Mouse (Mus musculus) ES-Bruce4 (cell line): ENCODE data around the gene E430018J23Rik. TPM values are rescaled to one million over a fixed set of nuclear protein-coding genes. Genes with fewer than 3 reads are reported as not detected.
"Not testable (repeated sequence)": the region's sequence is repeated elsewhere in the genome, so short reads cannot be mapped to it uniquely, and the experiment has no call there.

Source experiments
- H3K27ac ChIP-seq: 2 replicates; pipeline ENCODE4 v1.5.1; 2012; ENCODE audit warnings: low read length, inconsistent platforms; ENCODE audit not compliant: insufficient read depth
- H3K27me3 ChIP-seq: 2 replicates; pipeline ENCODE4 v1.6.1; 2012; ENCODE audit warnings: mild to moderate bottlenecking, low read length, inconsistent platforms; ENCODE audit not compliant: control insufficient read depth, poor library complexity, insufficient read depth, severe bottlenecking
- H3K36me3 ChIP-seq: 2 replicates; pipeline ENCODE4 v1.6.1; 2012; ENCODE audit warnings: inconsistent platforms, mild to moderate bottlenecking, low read length, moderate library complexity; ENCODE audit not compliant: control insufficient read depth, poor library complexity, insufficient read depth, severe bottlenecking
- H3K4me1 ChIP-seq: one replicate; pipeline ENCODE4 v1.8.1; 2011; ENCODE audit warnings: low read length; ENCODE audit not compliant: control insufficient read depth, insufficient read depth
- H3K4me3 ChIP-seq: 2 replicates; pipeline ENCODE4 v1.5.1; 2011; ENCODE audit warnings: low read depth, mild to moderate bottlenecking, low read length
- H3K9ac ChIP-seq: 2 replicates; pipeline ENCODE4 v1.6.1; 2012; ENCODE audit warnings: low read depth, mild to moderate bottlenecking, inconsistent platforms; ENCODE audit not compliant: poor library complexity, severe bottlenecking
- H3K9me3 ChIP-seq: replicated peaks from 2 replicates; pipeline ENCODE4 v1.6.1; 2012; ENCODE audit warnings: mild to moderate bottlenecking, low read length, inconsistent platforms; ENCODE audit not compliant: control insufficient read depth, poor library complexity, insufficient read depth, severe bottlenecking
- CTCF ChIP-seq: IDR thresholded peaks from one replicate; pipeline ENCODE4 v1.8.1; 2011; ENCODE audit warnings: low read depth, low read length
- EP300 ChIP-seq: IDR thresholded peaks from 2 replicates; pipeline ENCODE4 v1.6.1; 2011; ENCODE audit warnings: low read depth, low read length; ENCODE audit not compliant: insufficient read depth
- POLR2A ChIP-seq: IDR thresholded peaks from one replicate; pipeline ENCODE4 v1.8.1; 2011; ENCODE audit warnings: low read length; ENCODE audit not compliant: insufficient read depth
- polyA plus RNA-seq: library from polyadenylated mRNA; stranded (reverse); fragments of >200 nt; gene quantifications from 2 replicates; pipeline ENCODE4 v1.2.4, GENCODE M21; 2011; ENCODE audit warnings: low read depth; ENCODE audit not compliant: missing spikeins, insufficient read depth, insufficient read length

E430018J23Rik gene
- polyA plus RNA-seq, 1 experiment, result 6.1 TPM

- peak within 1 kb of the TSS; percentile 52 for H3K9ac ChIP-seq
- H3K4me1 ChIP-seq, result no peaks in the 10 kb centered on the region
- H3K27me3 ChIP-seq, result no peaks in the 10 kb centered on the region
- H3K27ac ChIP-seq, result no peak within 1 kb of the TSS
- no peak for TF ChIP-seq CTCF
- no peak for TF ChIP-seq EP300
- no peak for TF ChIP-seq POLR2A
- peak within 1 kb of the TSS; percentile 91 for H3K4me3 ChIP-seq
- no peaks in the 10 kb centered on the region for H3K9me3 ChIP-seq
- no peaks in the 10 kb centered on the region; the same call in 1 of the 2 replicates for H3K36me3 ChIP-seq
Observed at GRCm38 (mm10) chr7:127386641-127387392, 6.6 kb downstream of the E430018J23Rik start, which contains the start of gene 9130019O22Rik. Gene 9130019O22Rik, minus strand, starts transcription at chr7:127387166.

DNA sequence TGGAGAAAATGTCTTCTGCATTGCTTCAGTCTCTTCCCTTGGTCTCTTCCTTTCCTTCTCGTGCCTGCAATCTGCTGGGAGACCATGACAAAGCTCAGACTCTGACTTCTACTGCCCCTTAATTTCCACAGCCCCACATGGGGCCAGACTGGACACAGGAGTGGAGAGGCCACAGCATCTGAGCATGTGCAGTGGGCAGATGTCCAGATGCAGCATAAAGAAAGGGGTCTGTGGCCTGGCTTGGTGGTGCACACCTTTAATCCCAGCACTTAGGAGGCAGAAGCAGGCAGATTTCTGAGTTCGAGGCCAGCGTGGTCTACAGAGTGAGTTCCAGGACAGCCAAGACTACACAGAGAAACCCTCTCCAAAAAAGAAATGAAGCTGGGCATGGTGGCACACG, 7.9 kb downstream of the E430018J23Rik start:
- not testable (repeated sequence) for H3K27ac ChIP-seq, H3K9ac ChIP-seq, H3K36me3 ChIP-seq, H3K27me3 ChIP-seq, H3K4me1 ChIP-seq, H3K4me3 ChIP-seq, H3K9me3 ChIP-seq

DNA sequence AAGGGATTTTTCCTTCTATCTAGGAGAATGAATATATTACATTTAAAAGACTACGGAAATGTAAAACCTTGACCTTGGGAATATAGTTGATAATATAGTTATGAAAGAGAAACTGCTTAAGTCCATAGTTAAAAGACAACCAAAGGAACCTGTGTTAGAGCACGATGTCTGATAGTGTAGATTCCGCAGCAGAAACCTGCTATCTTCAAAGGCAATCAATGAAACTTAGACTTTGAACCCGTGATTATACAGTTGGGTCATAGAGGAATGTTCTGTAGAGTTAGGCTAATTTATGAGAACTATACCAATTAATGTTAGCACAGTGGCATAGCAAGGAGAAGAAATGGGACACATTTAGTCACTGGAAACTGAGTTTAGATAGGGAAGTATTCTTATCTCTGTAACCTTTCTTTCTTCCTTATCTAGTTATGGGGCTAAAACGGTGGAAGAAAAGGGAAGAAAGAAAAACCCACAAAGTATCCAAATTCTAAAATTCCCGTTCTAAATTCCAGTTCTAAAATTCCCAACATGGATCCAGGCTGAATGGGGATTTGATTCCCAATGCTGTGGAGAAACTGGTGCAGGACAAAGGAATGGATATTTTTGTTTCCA, 15.0 kb downstream of the E430018J23Rik start:
- no peaks in the 10 kb centered on the region for H3K9me3 ChIP-seq
- H3K4me1 ChIP-seq, result no peaks in the 10 kb centered on the region
- H3K27ac ChIP-seq, result no peak overlapping the region
- no peaks in the 10 kb centered on the region for H3K27me3 ChIP-seq
- no peak overlapping the region for H3K4me3 ChIP-seq
- H3K9ac ChIP-seq, result no peak overlapping the region
- no peaks in the 10 kb centered on the region for H3K36me3 ChIP-seq
- TF ChIP-seq POLR2A (no peak), EP300 (no peak), CTCF (no peak)

DNA sequence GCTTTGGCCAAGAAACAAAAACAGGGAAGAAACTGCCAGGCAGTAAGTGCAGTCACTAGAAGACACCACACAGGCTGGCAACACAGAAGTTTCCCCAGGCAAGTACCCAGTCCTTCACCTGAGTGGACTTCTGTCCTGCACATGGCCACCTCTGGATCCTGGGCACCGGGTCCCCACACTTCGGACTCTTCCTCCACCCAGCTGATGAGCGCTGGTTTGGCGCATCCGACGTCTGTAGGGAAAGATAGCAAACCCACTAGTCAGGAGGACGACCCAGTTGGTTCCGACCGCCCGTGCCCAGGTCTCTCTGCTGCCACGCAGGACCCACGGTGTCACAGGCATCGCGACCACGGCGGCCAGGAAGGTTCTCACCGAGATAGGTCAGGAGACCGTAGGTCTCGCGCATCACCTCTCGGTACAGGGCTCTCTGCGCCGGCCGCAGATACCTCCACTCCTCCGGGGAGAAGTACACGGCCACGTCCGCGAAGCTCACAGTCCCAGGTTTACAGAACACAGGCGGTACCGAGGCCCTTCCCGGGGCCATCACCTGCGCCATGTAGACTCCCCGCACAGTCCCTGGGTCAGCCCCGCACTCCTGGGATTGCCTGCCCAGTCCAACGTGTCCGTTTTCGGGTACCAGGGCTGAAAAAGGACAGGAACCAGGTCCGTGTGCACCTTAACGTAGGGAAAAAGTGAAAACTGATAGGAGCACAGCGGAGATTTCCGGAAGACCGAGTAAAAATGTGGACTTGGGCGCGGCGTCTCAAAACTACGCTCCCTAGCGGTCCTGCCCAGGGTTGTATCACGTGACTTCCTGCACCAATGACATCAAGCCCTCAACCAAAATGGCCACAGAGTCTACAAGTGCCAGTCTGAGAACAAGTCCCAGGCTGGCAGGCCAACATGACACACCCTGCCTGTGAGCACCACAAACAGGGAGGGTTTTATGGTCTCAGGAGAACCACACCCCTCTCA, 17.9 kb downstream of the E430018J23Rik start, which contains the start of gene Zfp747:
TSS of gene Zfp747 (minus strand) at position 780 of the 975 bp plus-strand sequence.
- H3K9me3 ChIP-seq, H3K36me3 ChIP-seq, H3K27me3 ChIP-seq, H3K27ac ChIP-seq, H3K4me1 ChIP-seq: not testable (repeated sequence)
- TF ChIP-seq CTCF (peak; percentile 56), EP300 (peak; percentile 35; the same call in 1 of the 2 replicates), POLR2A (peak; percentile 76)
- Histone ChIP-seq H3K9ac (peak within 1 kb of the TSS; percentile 61), H3K4me3 (peak within 1 kb of the TSS; percentile 96)

DNA sequence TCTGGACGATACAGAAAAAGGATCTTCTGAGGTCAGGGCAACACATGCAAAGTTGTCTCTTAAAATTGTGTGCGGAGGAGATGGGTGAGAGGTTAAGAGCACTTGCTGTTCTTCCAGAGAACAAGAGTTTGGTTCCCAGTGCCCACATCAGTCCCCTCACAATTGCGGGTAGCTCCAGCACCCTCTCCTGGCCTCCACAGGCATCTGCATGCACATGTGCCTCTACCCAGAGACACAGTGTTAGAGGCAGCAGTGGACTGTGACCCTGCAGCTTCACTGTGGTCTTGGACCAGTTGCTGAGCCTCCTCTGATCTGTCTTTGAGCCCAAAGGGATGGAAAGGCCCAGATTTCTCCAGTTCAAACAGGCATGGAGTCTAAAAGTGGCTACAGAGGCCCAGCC, 21.6 kb downstream of the E430018J23Rik start:
- H3K36me3 ChIP-seq, H3K9me3 ChIP-seq, H3K27me3 ChIP-seq, H3K9ac ChIP-seq, H3K27ac ChIP-seq, H3K4me1 ChIP-seq, H3K4me3 ChIP-seq: not testable (repeated sequence)
- peak; percentile 57 for TF ChIP-seq CTCF
